Mouse (Mus musculus) left cerebral cortex, adult 2 months (tissue): ENCODE measurements at regions not wholly inside any gene's neighbourhood (a gene's known extent, or its start where the extent isn't known, plus 50 kb on each side); places are given as distances from the start of the nearest gene placed in this dataset.

Source experiments
- DNase-seq, 2 experiments: peaks; one replicate each; pipeline ENCODE4 v3.0.0; 2021 to 2022; ENCODE audit warnings: low spot score in 2 of 2, mixed read lengths in 1 of 2; ENCODE audit errors: extremely low spot score in 1 of 2
- H3K27ac ChIP-seq: fragments of 200-600 bp; 2 replicates; pipeline ENCODE4 v1.8.1; 2022
- H3K4me3 ChIP-seq: fragments of 200-600 bp; 2 replicates; pipeline ENCODE4 v1.8.1; 2022
- CTCF ChIP-seq: fragments of 200-600 bp; IDR thresholded peaks from 2 replicates; pipeline ENCODE4 v1.8.1; 2022; ENCODE audit warnings: antibody characterized with exemption, mild to moderate bottlenecking, moderate library complexity
- intact Hi-C: fragments of 180-260 bp; cut with DNase I; formaldehyde crosslinking; loops from one replicate; pipeline ENCODE4 v1.15.1; 2025

DNA sequence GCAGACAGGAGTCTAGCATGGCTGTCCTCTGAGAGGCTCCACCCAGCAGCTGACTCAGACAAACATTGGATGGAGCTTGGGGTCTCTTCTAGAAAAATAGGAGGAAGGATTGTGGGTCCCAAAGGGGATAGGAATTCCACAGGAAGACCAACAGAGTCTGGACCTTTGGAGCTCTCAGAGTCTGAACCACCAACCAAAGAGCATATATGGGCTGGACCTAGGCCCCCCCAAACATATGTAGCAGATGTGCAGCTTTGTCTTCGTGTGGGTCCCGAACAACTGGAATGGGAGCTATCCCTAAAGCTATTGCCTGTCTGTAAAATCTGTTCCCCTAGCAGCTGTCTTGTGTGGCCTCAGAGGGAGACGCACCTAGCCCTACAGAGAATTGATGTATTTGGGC, 50.1 kb upstream of the Cpm start:
- TF ChIP-seq CTCF = no peak
- intact Hi-C loops = no loop called here
- H3K27ac ChIP-seq = no peak overlapping the region
- H3K4me3 ChIP-seq = no peak overlapping the region
- no peak for DNase-seq

DNA sequence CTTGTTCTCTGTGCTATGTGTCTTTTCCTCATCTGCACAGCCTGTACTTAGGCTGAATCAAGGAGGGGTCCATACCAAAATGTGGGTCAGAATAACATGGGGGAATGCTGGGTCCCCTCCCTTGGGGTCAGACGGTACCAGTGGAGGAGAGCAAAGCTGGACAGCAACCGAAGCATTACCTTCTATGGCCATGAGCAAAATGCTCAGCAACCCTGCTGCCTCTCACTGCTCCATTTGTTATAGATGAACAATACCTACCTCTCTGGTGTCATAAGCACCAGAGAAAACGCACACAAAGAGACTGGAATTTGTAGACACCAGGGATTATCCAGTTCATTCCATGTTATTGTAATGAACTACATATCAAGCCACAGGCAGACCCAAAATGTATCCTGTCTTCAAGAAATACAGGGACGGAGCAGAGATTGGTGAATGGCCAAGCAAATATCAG, 50.6 kb upstream of the Cpm start:
- intact Hi-C loops = no loop called here
- TF ChIP-seq CTCF = no peak
- Histone ChIP-seq H3K4me3 (no peak overlapping the region), H3K27ac (no peak overlapping the region)
- no peak for DNase-seq

DNA sequence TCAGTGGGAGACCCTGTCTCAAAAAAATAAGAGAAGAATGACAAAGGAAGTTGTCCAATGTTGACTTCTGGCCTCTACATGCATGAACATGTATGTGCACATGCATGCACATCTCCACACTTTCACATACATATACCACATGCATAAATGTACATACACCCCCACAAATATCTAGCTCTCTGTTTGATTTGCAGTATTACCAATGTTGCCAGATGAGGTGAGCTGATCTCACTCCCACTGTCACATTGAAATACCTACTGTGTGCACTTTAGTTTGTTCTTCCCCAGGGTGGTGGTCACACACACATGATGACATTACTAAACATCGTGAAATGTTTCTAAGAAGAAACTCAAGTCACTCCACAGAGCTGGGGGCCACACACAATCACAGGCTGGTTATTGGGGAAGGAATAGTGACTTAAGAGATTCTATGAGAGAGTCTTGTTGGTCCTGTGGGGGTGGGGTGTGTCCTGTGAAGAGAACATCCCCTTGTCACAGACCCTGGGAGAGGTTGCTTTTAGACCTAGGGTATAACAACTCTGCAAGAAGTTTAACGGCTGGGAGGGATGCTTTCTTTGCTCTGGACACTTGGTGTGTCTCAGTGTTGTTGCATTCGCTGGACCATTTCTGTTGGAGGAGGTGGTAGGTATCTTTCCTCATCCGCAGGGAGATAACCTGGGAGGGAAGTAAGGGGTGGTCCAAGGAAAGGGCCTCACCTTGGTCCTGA, 51.2 kb upstream of the Cpm start:
- Histone ChIP-seq H3K27ac (no peak overlapping the region), H3K4me3 (no peak overlapping the region)
- intact Hi-C loops = no loop called here
- DNase-seq = no peak
- TF ChIP-seq CTCF = no peak

DNA sequence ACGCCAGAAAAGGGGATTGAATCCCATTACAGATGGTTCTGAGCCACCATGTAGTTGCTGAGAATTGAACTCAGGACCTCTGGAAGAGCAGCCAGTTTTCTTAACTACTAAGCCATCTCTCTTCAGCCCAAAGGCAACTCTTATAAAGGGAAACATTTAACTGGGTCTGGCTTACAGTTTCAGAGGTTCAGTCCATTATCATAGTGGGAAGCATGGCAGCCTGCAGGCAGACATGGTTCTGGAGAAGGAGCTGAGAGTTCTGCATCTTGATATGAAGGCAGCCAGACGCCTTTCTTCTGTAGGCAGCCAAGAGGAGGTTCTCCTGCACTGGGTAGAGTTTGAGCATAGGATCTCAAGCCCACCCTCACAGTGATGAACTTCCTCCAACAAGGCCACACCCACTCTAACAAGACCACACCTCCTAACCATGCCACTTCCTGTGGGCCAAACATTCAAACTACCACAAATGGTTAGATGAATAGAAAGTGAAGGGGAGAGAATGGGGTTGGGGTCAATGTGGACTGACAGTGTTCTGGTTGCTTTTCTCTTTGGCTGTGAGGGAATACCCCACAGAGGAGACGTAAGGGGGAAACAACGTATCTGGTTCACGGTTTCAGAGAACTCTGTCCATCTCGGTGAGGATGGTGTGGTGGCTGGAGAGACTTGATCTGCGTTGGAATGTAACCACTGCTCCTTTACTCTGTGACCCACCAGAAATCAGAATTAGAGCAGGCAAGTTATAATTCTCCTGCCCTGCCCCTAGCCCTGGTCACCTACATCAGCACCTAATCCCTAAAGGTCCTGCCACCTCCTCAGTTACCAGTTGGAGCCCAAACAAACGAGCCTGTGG, 52.2 kb upstream of the Cpm start:
- H3K4me3 ChIP-seq = no peak overlapping the region
- TF ChIP-seq CTCF = no peak
- intact Hi-C loops = no loop called here
- no peak overlapping the region for H3K27ac ChIP-seq
- DNase-seq = no peak

DNA sequence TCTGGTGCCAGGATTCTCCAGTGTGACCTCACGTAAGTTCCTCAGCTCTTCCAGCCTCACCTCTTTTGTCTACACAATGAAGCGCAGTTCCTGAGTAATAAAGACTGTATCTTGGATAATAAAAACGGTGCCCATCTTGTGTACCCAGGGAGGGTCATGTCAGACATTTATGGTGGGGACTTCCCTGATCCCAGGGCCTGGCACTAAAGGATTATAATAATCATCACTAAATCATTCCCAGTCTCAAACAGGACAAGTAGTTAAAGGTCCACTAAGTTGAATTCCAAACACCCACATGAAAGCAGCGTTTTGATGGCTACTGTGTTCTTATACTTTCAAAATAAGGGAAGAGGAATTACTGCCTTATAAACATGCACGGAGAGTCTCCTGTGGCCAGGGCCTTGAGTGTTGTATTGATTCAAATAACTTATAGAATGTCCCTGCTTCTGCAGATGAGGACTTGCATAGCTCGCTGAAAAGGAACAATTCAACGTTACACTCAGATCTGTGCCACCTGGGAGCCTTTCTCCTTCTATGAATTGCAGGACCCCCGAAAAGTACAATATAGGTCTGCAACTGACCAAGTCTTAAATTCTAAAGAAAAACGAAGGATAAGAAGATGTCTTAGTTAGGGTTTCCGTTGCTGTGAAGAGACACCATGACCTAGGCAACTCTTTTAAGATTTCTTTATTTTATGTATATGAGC, 53.0 kb upstream of the Cpm start:
- no peak overlapping the region for H3K27ac ChIP-seq
- DNase-seq = no peak
- intact Hi-C loops = no loop called here
- TF ChIP-seq CTCF = no peak
- H3K4me3 ChIP-seq = no peak overlapping the region

DNA sequence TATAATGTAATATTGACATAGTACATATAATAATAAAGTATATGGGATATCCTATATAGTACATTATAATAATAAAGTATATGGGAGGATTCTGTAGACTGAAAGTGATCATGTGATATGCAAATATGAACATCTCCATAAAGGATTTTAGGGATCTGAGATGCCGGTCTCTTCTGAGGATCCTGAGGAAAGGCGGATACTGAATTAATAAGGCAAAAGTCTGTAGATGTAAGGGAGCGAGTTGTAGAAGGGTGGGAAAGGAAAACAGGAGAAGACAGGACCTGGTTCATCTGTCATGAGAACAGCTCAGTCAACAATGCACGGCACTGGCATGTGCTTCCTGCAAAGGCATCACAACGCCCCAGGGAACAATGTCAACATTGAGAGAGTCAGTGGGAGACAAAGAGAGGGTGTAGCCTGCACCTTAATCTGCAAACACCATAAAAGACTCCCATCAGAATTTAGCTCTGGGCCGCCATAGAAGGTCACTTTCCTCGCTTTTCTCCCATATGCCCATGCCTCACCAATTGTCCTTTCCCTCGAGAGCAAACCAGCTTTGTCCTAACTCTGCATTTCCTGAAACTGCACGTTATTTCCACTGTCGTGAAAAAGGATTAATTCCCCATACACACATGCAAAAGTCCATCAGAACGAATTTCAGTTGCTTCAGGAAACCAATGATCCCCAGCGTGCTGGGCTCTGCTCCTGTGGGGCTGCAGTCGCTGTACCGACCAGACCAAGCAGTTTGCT, 53.7 kb upstream of the Cpm start:
- no peak for DNase-seq
- H3K27ac ChIP-seq = no peak overlapping the region
- no peak overlapping the region for H3K4me3 ChIP-seq
- intact Hi-C loops = no loop called here
- TF ChIP-seq CTCF = no peak

DNA sequence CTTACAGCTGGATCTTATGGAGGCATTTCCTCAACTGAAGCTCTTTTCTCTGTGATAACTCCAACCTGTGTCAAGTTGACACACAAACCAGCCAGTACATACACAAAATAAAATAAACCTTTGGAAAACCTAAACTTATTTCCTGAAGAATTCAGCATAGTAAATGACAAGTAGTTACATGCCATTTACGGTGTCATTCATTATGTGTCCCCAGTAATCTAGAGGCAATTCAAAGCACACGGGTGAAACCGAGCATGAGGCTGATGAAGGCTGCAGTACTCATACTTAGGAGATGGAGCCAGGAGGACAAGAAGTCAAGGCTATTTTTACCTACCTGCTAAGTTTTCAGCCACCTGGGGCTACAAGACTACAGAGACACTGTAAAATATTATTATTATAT, 54.4 kb upstream of the Cpm start:
- DNase-seq = no peak
- TF ChIP-seq CTCF = no peak
- no peak overlapping the region for H3K27ac ChIP-seq
- intact Hi-C loops = no loop called here
- no peak overlapping the region for H3K4me3 ChIP-seq

DNA sequence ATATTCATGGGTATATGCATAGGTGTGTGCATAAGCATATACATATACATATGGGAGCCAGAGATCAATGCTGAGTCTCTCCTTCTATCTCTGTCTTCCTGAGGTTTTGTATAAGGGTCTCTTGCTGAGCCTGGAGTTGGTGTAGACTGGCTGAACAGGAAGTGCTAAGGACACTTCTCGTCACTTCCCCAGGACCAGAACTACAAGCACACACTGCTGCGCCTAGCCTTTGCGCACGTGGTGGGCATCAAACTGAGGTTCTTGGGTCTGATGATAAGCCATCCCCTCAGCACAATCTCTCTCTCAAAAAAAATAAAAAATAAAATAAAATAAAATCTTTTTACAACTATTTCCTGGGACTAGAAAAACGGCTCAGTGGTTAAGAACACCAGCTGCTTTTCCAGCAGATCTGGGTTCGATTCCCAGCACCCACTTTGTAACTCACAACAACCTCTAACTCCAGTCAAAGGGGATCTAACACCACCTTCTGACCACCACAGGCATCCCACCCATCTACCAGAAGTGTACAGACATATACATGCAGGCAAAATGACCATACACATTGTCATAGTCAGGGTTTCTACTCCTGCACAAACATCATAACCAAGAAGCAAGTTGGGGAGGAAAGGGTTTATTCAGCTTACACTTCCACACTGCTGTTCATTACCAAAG, 55.1 kb upstream of the Cpm start:
- no peak for DNase-seq
- Histone ChIP-seq H3K27ac (no peak overlapping the region), H3K4me3 (no peak overlapping the region)
- no peak for TF ChIP-seq CTCF
- intact Hi-C loops = no loop called here

DNA sequence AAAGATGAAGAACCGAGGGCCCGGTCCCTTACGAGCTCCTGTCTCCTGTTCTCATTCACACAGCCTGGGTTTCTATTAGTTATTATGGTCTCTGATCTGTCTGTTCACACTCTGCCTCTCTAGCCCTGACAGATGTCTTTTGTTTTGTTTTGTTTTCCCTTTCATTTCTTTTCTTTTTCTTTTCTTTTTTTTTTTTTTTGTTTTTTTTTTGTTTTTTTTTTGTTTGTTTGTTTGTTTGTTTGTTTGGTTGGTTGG, 55.8 kb upstream of the Cpm start:
- H3K27ac ChIP-seq = no peak overlapping the region
- DNase-seq = no peak
- no peak overlapping the region for H3K4me3 ChIP-seq
- intact Hi-C loops = no loop called here
- no peak for TF ChIP-seq CTCF

DNA sequence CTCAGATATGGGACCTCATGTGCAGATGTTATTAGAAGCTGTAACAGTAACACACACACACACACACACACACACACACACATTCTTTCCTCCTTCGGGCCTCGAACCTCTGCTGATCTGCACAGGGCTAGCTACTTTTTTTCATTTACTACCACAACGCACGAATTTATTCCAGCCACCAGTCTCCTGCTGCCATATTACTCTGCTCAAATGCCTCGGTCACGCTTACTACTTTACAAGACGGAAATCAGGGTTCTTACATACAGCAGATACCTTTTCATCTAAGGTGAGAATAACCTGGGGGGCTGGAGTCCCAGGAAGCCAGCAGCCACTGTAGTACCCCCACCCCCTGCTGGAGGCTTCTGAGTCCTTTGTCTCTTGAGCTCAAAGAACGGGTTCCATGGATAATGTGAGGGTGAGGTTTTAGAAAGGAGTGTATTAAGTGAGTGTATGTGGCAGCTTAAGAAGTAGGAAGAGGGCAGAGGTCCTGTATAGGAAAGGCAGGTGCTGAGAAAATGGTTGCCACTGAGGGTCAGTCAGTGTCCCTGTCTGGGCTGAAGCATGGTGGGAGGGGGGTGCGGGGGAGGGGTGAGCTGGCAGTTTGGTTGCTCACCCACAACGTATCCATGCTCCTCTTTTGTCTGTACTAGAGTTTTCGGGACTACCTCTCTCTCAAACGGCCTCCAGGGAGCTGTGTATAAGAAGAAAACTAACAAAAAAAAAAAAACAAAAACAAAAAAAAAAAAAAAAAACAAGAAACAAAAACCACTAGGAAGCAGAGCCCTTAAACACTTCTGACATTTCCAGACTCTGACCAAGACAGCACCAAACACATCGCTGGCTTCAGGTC, 56.3 kb upstream of the Cpm start:
- intact Hi-C loops = no loop called here
- Histone ChIP-seq H3K4me3 (no peak overlapping the region), H3K27ac (no peak overlapping the region)
- no peak for DNase-seq
- TF ChIP-seq CTCF = no peak
